Mouse (Mus musculus): Measurements from ENCODE around the gene Masp1.

DNA sequence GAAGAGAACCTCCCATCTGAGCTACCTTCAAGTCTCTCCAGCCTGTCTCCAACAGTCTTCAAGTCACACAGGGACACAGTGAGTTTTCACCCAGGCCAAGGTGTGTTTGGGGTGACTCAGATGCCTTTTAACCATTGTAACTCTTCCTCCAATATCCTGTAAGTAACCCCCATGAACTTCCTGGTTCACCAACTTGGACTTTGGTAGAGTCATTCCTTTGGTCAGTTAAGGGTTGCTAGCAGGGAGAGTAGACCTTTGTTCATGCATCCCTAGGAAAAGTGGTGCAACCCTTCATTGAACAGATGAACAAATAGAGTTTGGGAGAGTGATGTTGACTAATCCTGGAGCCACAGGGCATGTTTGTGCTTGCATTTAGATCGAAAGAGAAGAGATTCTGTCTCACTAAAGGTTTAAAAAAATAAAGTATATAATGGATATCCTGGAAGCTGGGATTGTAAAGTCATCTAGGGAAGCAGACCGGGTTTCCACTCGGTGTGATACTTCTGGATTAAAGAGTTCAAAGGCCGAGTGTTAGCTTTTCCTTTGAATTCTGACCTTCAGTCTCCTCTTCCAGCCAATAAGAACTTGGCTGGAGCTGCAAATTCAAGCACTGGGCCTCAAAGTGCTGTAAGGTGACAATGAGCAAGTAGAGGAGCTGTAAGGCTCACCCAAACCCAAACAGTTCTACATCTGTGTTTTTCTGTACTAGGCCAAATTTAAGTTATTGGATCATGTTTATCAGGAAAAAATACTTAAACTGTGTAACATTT, 9.3 kb downstream of the Masp1 start:
- TF ChIP-seq POLR2A (IDR thresholded peaks at IDR 0.05; ENCODE audit: low read depth, low read length) (no peak), CTCF (IDR thresholded peaks at IDR 0.05; ENCODE audit: extremely low read depth, insufficient read depth, insufficient read length, insufficient replicate concordance) (no peak)

Measured in spleen, adult 2 months (tissue).